Mouse (Mus musculus): Measurements from ENCODE around the gene Olfr1048.
"Not testable (repeated sequence)": the region's sequence is repeated elsewhere in the genome, so short reads cannot be mapped to it uniquely, and the experiment has no call there.

Gene Olfr1048

GRCm38 (mm10) chr2:86240189-86240588, at the start of gene Olfr1048:
Olfr1048 (minus strand) TSS chr2:86240289.
- no peak for DNase-seq (ENCODE audit: low read depth, low spot score)

DNA sequence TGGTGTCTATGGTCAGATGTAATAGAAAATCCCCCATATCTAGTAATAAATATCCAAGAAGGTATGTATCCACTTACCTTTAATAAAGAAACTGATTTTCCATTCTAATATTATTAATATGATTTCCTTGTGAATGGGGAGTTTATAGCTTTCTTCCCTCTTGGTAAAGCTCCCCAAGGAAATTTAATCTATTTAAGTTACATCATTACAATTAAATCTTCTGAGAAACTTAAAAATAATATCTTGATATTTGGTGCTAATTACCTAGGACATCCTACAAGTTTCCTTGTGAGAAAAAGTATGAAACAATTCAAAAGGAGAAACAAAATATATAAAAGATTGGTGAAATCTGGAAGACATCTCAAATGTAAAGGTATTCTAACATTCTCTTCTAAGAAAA, 38.9 kb upstream of the Olfr1048 start, which contains the start of gene Olfr1051:
Gene Olfr1051 (minus strand): TSS at position 101 of the 400 bp plus-strand sequence.
- DNase-seq (ENCODE audit: low read depth, low spot score): not testable (repeated sequence)

DNA sequence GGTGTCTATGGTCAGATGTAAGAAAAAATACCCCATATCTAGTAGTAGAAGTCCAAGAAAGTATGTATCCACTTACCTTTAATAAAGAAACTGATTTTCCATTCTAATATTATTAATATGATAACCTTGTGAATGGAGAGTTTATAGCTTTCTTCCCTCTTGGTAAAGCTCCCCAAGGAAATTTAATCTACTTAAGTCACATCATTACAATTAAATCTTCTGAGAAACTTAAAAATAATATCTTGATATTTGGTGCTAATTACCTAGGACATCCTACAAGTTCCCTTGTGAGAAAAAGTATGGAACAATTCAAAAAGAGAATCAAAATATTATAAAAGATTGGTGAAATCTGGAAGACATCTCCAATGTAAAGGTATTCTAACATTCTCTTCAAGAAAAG, 18.1 kb upstream of the Olfr1048 start, which contains the start of gene Olfr1049:
Gene Olfr1049 (minus strand): TSS at position 101 of the 400 bp plus-strand sequence.
- DNase-seq (ENCODE audit: low read depth, low spot score): not testable (repeated sequence)

DNA sequence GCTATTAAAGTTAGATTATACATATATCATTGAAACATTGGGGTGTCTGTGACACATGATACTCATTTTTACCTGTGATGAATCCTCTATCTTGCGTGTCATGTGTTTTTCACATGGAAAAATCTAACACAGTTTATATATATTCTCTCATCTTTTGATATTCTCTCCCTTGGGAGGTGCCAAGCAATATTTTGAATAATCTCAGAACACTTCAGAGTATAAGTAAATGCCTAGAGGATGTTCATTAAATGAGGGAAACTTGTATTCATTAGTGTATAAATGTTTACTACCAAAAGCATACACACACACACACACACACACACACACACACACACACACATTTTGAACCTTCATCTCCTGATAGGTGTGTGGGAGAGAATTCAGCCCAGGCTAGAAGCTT, 8.8 kb downstream of the Olfr1048 start, which contains the start of gene Olfr1047:
Gene Olfr1047 (minus strand): TSS at position 101 of the 400 bp plus-strand sequence.
- DNase-seq (ENCODE audit: low read depth, low spot score): no peak

- no peak for DNase-seq (ENCODE audit: low read depth, low spot score)
These were observed 20.9 kb downstream of the Olfr1048 start, which contains the start of gene Olfr1046 for GRCm38 (mm10) chr2:86219214-86219613. Olfr1046 (minus strand) TSS chr2:86219314.

GRCm38 (mm10) chr2:86202909-86203308, 37.2 kb downstream of the Olfr1048 start, which contains the start of gene Olfr1045:
Olfr1045 (minus strand) TSS chr2:86203009.
- DNase-seq (ENCODE audit: low read depth, low spot score): no peak

DNA sequence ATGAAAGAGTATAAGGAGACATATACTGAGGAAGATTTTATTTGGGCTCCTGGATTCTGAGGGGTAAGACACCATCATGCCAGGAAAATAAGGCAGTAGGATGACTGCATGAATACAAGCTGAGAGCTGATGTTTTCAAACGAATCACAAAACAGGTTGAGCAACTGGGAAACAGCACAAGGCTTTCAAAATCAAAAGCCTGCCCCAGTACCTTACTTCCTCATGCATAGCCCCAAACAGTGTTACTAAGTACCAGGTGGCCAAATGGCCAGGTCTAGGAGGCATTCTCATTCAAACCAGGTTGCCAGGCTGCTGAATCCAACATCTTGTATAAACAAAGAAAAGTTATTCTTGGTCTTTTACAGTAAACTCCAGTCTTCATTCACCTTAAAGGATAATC, 44.2 kb downstream of the Olfr1048 start:
- DNase-seq (ENCODE audit: low read depth, low spot score): no peak

GRCm38 (mm10) chr2:86185583-86185982, 54.5 kb downstream of the Olfr1048 start, which contains the start of gene Olfr52:
Olfr52 (minus strand) TSS chr2:86185683.
- no peak for DNase-seq (ENCODE audit: low read depth, low spot score)
